Mouse (Mus musculus) kidney, adult 2 months (tissue): ENCODE measurements around the gene Hist1h2bc. TPM values are rescaled to one million over a fixed set of nuclear protein-coding genes. Genes with fewer than 3 reads are reported as not detected.

Experiments used
- DNase-seq: peaks from one replicate; pipeline ENCODE4 v3.0.0; 2021
- H3K27ac ChIP-seq: fragments of 200-500 bp; 2 replicates; pipeline ENCODE4 v1.5.1; 2012; ENCODE audit warnings: low read depth, low read length, control low read depth, inconsistent platforms; ENCODE audit not compliant: insufficient read depth
- H3K27me3 ChIP-seq: fragments of 200-500 bp; replicated peaks from 2 replicates; pipeline ENCODE4 v1.6.1; 2012; ENCODE audit warnings: mild to moderate bottlenecking, moderate library complexity, low read length, inconsistent platforms; ENCODE audit not compliant: control insufficient read depth, insufficient read depth
- H3K36me3 ChIP-seq: fragments of 200-500 bp; 2 replicates; pipeline ENCODE4 v1.6.1; 2012; ENCODE audit warnings: mild to moderate bottlenecking, moderate library complexity, low read length, inconsistent platforms; ENCODE audit not compliant: control insufficient read depth, insufficient read depth
- H3K4me1 ChIP-seq: fragments of 200-500 bp; 2 replicates; pipeline ENCODE4 v1.6.1; 2011; ENCODE audit warnings: low read length; ENCODE audit not compliant: control insufficient read depth, insufficient read depth
- H3K4me3 ChIP-seq: fragments of 200-500 bp; 2 replicates; pipeline ENCODE4 v1.5.1; 2011; ENCODE audit warnings: mild to moderate bottlenecking, low read depth, low read length, control low read depth; ENCODE audit not compliant: insufficient read depth
- CTCF ChIP-seq: fragments of 200-500 bp; conservative IDR thresholded peaks from 2 replicates; pipeline ENCODE4 v1.5.1; 2011; ENCODE audit warnings: low read depth, mild to moderate bottlenecking, control low read depth, low read length, moderate library complexity, mixed read lengths; ENCODE audit not compliant: insufficient read depth, insufficient read length
- POLR2A ChIP-seq: fragments of 200-500 bp; IDR thresholded peaks from one replicate; pipeline ENCODE4 v1.6.1; 2011; ENCODE audit warnings: low read depth, low read length, control low read depth
- WGBS: fragments of 180-500 bp; shearing (Covaris S2); methylation state at CpG from one replicate; pipeline ENCODE4 v1.1.7; 2018; 5-methylcytosine and 5-hydroxymethylcytosine counted together
- polyA plus RNA-seq: library from polyadenylated mRNA; depleted of rRNA; stranded (reverse); fragments of >200 nt; gene quantifications from 2 replicates; pipeline ENCODE4 v1.2.3, GENCODE M21; 2012

The Hist1h2bc gene
- polyA plus RNA-seq, 1 experiment, result 473 TPM

- TF ChIP-seq CTCF (no peak), POLR2A (no peak)
- Histone ChIP-seq H3K27ac (no peak overlapping the region), H3K36me3 (no peaks in the 10 kb centered on the region), H3K4me1 (peaks cover 7% of the 10 kb centered on the region; the same call in 1 of the 2 replicates), H3K27me3 (no peaks in the 10 kb centered on the region), H3K4me3 (no peak overlapping the region)
- WGBS, result 61% methylated on average over 1 of the region's 1 CpGs
- peak; percentile 29 for DNase-seq
These were observed 41.2 kb downstream of the Hist1h2bc start for GRCm38 (mm10) chr13:23725213-23725612.

GRCm38 (mm10) chr13:23728472-23729191, 44.6 kb downstream of the Hist1h2bc start:
- TF ChIP-seq CTCF (no peak), POLR2A (no peak)
- no peak overlapping the region for H3K4me3 ChIP-seq
- no peak overlapping the region for H3K27ac ChIP-seq
- H3K4me1 ChIP-seq, result peaks cover 7% of the 10 kb centered on the region; the same call in 1 of the 2 replicates
- no peak for DNase-seq
- H3K36me3 ChIP-seq, result no peaks in the 10 kb centered on the region
- WGBS, result 92% methylated on average over 18 of the region's 18 CpGs
- no peaks in the 10 kb centered on the region for H3K27me3 ChIP-seq

GRCm38 (mm10) chr13:23729192-23729525, 45.2 kb downstream of the Hist1h2bc start:
- TF ChIP-seq POLR2A (no peak), CTCF (no peak)
- Histone ChIP-seq H3K27me3 (no peaks in the 10 kb centered on the region), H3K4me3 (no peak overlapping the region), H3K27ac (no peak overlapping the region), H3K4me1 (peaks cover 7% of the 10 kb centered on the region; the same call in 1 of the 2 replicates), H3K36me3 (no peaks in the 10 kb centered on the region)
- DNase-seq, result no peak
- 77% methylated on average over 9 of the region's 9 CpGs for WGBS

GRCm38 (mm10) chr13:23729706-23730105, 45.7 kb downstream of the Hist1h2bc start:
- no peak for TF ChIP-seq POLR2A
- TF ChIP-seq CTCF, result no peak
- WGBS, result 92% methylated on average over 5 of the region's 5 CpGs
- H3K27me3 ChIP-seq, result no peaks in the 10 kb centered on the region

GRCm38 (mm10) chr13:23730479-23730878, 46.5 kb downstream of the Hist1h2bc start:
- no peak for TF ChIP-seq CTCF
- no peak for TF ChIP-seq POLR2A
- Histone ChIP-seq H3K27ac (peak overlapping the region; percentile 76; the same call in 1 of the 2 replicates), H3K4me1 (0 out of 2 replicates have a peak, but pooled peaks cover 3% of the 10 kb centered on the region), H3K27me3 (no peaks in the 10 kb centered on the region), H3K4me3 (no peak overlapping the region), H3K36me3 (no peaks in the 10 kb centered on the region)
- WGBS, result 12% methylated on average over 8 of the region's 8 CpGs
- DNase-seq, result peak; percentile 93

More at GRCm38 (mm10) chr13:23729706-23730105, 45.7 kb downstream of the Hist1h2bc start:
- H3K4me3 ChIP-seq, result no peak overlapping the region
- no peak overlapping the region for H3K27ac ChIP-seq
- peaks cover 7% of the 10 kb centered on the region; the same call in 1 of the 2 replicates for H3K4me1 ChIP-seq
- no peak for DNase-seq
- H3K36me3 ChIP-seq, result no peaks in the 10 kb centered on the region

- no peaks in the 10 kb centered on the region for H3K27me3 ChIP-seq
- H3K27ac ChIP-seq, result no peak overlapping the region
- H3K4me1 ChIP-seq, result 0 out of 2 replicates have a peak, but pooled peaks cover 3% of the 10 kb centered on the region
- DNase-seq, result peak; percentile 60
- 23% methylated on average over 8 of the region's 8 CpGs for WGBS
- TF ChIP-seq CTCF (peak; percentile 30; the same call in 1 of the 2 replicates), POLR2A (no peak)
- no peaks in the 10 kb centered on the region for H3K36me3 ChIP-seq
- H3K4me3 ChIP-seq, result no peak overlapping the region
These were observed 48.3 kb downstream of the Hist1h2bc start for GRCm38 (mm10) chr13:23732156-23732804.

- no peak overlapping the region for H3K4me3 ChIP-seq
- peaks cover 2% of the 10 kb centered on the region; the same call in 1 of the 2 replicates for H3K4me1 ChIP-seq
- peaks cover 3% of the 10 kb centered on the region; the same call in 1 of the 2 replicates for H3K36me3 ChIP-seq
- WGBS, result 87% methylated on average over 5 of the region's 5 CpGs
- H3K27me3 ChIP-seq, result no peaks in the 10 kb centered on the region
- no peak for DNase-seq
- no peak for TF ChIP-seq CTCF
- no peak for TF ChIP-seq POLR2A
- H3K27ac ChIP-seq, result no peak overlapping the region
These were observed 53.1 kb downstream of the Hist1h2bc start for GRCm38 (mm10) chr13:23737091-23737490.
